Mouse (Mus musculus) urinary bladder, postnatal 4 days (tissue): Measurements from ENCODE around the gene Fut7.
"Not testable (repeated sequence)": the region's sequence is repeated elsewhere in the genome, so short reads cannot be mapped to it uniquely, and the experiment has no call there.

ENCODE experiments used
- DNase-seq, 2 experiments: peaks; one replicate each; pipeline ENCODE4 v3.0.0; 2021 to 2022; ENCODE audit warnings: low spot score in 2 of 2

The Fut7 gene

GRCm38 (mm10) chr2:25422587-25423410 is at the start of gene Fut7:
Gene Fut7 (plus strand): TSS chr2:25423267.
- no peak for DNase-seq

GRCm38 (mm10) chr2:25373431-25373830 is 49.6 kb upstream of the Fut7 start:
- DNase-seq: no peak

GRCm38 (mm10) chr2:25376589-25376988 is 46.5 kb upstream of the Fut7 start:
- DNase-seq: no peak

- no peak for DNase-seq
These were observed 38.6 kb upstream of the Fut7 start for GRCm38 (mm10) chr2:25384492-25384891.

DNA sequence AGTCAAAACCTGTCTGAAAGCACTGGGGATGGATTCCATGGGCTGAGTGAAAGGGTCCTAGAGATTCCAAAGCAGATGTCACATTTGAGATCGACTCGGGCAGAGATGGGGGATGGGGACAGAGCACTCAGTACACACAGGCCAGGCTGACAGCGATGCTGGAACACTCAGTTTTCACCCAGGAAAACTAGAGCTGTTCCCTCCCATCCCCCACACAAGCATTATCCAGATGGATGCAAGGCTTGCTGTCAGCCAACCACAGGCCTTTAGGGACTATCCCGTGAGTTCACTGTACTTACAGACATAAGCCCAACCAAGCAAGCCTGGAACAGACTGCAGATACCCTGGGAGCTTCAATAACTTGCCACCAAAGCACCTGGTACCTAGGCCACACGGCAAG is 31.8 kb upstream of the Fut7 start:
- no peak for DNase-seq

- DNase-seq: peak in 1 of 2 experiments; percentile 70
These were observed 28.5 kb upstream of the Fut7 start for GRCm38 (mm10) chr2:25394281-25395221.

GRCm38 (mm10) chr2:25395721-25396596 is 27.1 kb upstream of the Fut7 start, which contains the start of gene Entpd2:
Gene Entpd2 (plus strand): TSS chr2:25395874.
- DNase-seq: peak in 1 of 2 experiments; percentile 38

GRCm38 (mm10) chr2:25396597-25396983 is 26.5 kb upstream of the Fut7 start:
- DNase-seq: no peak

DNA sequence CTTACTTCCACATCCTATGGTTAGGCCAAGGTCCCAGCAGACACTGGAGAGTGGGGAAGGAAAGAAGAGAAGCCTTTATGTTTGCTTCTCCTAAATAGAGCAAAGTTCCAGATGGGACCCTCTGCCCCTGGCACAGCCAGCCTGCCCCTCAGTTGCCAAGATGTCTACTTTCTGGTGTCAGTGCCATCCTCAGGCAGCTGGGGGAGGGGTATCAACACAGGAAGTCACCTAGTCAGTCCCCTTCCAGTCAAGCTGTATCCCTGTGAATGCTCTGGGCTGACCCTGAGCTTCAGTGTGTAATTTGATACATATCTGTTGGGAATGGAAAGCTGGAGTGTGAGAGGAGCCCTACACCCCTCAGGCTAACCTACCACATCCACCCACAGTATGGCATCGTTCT is 26.1 kb upstream of the Fut7 start:
- no peak for DNase-seq

GRCm38 (mm10) chr2:25398065-25398464 is 25.0 kb upstream of the Fut7 start:
- DNase-seq: no peak

- DNase-seq: no peak
These were observed 24.0 kb upstream of the Fut7 start, which contains the start of gene Npdc1 for GRCm38 (mm10) chr2:25399051-25399450. Gene Npdc1 (plus strand): TSS chr2:25399351.

- DNase-seq: no peak
These were observed 22.8 kb upstream of the Fut7 start for GRCm38 (mm10) chr2:25400291-25400690.

DNA sequence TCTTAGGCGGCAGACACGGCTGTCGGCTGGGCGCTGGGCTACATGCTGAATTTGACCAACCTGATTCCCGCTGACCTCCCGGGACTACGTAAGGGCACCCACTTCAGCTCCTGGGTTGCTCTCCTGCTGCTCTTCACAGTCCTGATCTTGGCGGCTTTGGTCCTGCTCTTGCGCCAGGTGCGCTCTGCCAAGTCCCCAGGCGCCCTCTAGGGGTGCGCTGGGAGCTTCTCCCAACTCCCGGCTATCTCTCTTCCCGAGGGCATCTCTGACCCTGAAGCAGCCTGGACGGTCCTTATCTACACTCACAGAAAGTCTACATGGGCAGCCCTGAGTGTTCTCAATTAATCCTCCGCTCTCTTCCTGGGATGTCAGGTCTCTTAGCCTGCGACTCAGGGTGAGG is 22.3 kb upstream of the Fut7 start:
- peak in 1 of 2 experiments; percentile 60 for DNase-seq

GRCm38 (mm10) chr2:25402377-25402971 is 20.6 kb upstream of the Fut7 start:
- peak; percentile 54 to 82 for DNase-seq

GRCm38 (mm10) chr2:25402972-25403601 is 20.0 kb upstream of the Fut7 start:
- peak; percentile 46 to 70 for DNase-seq

GRCm38 (mm10) chr2:25403994-25404393 is 19.1 kb upstream of the Fut7 start:
- no peak for DNase-seq

GRCm38 (mm10) chr2:25408908-25409307 is 14.2 kb upstream of the Fut7 start:
- DNase-seq: peak in 1 of 2 experiments; percentile 53

- DNase-seq: not testable (repeated sequence)
These were observed 9.6 kb upstream of the Fut7 start for GRCm38 (mm10) chr2:25413436-25413835.

DNA sequence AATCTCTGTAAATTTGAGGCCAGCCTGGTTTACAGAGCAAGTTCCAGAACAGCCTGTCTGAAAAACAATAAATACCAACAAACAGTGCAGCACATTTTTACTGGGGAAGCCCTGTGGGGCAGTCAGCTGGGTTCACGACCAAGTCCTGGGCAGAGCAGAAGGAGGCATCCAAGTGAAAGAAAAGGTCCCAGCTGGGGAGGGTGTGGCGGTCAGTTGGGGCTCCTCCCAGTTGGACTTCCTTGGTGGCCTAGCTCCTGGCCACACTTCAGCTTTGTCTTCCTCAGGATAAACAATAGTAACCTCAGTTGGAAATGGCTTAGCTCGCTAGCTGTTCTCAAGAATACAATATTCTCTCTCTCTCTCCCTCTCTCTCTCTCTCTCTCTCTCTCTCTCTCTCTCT is 5.6 kb upstream of the Fut7 start:
- no peak for DNase-seq

GRCm38 (mm10) chr2:25421896-25422295 is 1.2 kb upstream of the Fut7 start:
- no peak for DNase-seq
